Mouse (Mus musculus) erythroblast, embryonic 14.5 days (primary cell): ENCODE measurements around the gene Mad1l1.

ENCODE experiments used
- GATA1 ChIP-seq: IDR thresholded peaks from 2 replicates; pipeline ENCODE4 v1.6.1; 2012; ENCODE audit warnings: low read length, inconsistent platforms, mixed read lengths
- TAL1 ChIP-seq: IDR thresholded peaks from 3 replicates; pipeline ENCODE4 v1.6.1; 2012; ENCODE audit warnings: low read length, inconsistent platforms, mixed read lengths

- TF ChIP-seq GATA1 (no peak), TAL1 (no peak)
These were observed 234.1 kb downstream of the Mad1l1 start for GRCm38 (mm10) chr5:140087242-140087641.
